Mouse (Mus musculus) cerebellum, postnatal 10 days (tissue): ENCODE measurements around the gene Alcam.

ENCODE experiments used
- DNase-seq, 2 experiments: peaks; one replicate each; pipeline ENCODE4 v3.0.0; 2021; ENCODE audit warnings: mixed read lengths in 2 of 2

Alcam gene

GRCm38 (mm10) chr16:52453971-52454514, at the start of gene Alcam:
Gene Alcam (minus strand): TSS chr16:52454074.
- peak; percentile 66 to 74 for DNase-seq

- no peak for DNase-seq
These were observed 45.0 kb upstream of the Alcam start for GRCm38 (mm10) chr16:52498757-52499335.

- DNase-seq, result no peak
These were observed 36.7 kb upstream of the Alcam start for GRCm38 (mm10) chr16:52490542-52490941.

- no peak for DNase-seq
These were observed 20.4 kb upstream of the Alcam start for GRCm38 (mm10) chr16:52474235-52474634.

- no peak for DNase-seq
These were observed 19.2 kb upstream of the Alcam start for GRCm38 (mm10) chr16:52473089-52473488.

- no peak for DNase-seq
These were observed 18.8 kb upstream of the Alcam start for GRCm38 (mm10) chr16:52472635-52473034.

GRCm38 (mm10) chr16:52472059-52472458, 18.2 kb upstream of the Alcam start:
- no peak for DNase-seq

- DNase-seq, result no peak
These were observed 17.0 kb upstream of the Alcam start for GRCm38 (mm10) chr16:52470881-52471280.

GRCm38 (mm10) chr16:52470226-52470625, 16.4 kb upstream of the Alcam start:
- no peak for DNase-seq

- no peak for DNase-seq
These were observed 14.6 kb upstream of the Alcam start for GRCm38 (mm10) chr16:52468426-52468825.

GRCm38 (mm10) chr16:52466770-52467169, 12.9 kb upstream of the Alcam start:
- no peak for DNase-seq

GRCm38 (mm10) chr16:52464597-52464996, 10.7 kb upstream of the Alcam start:
- DNase-seq, result no peak

GRCm38 (mm10) chr16:52452862-52453715, 785 bp downstream of the Alcam start:
- peak; percentile 99 for DNase-seq

GRCm38 (mm10) chr16:52452477-52452831, 1.4 kb downstream of the Alcam start:
- peak in 1 of 2 experiments; percentile 52 for DNase-seq

GRCm38 (mm10) chr16:52451786-52452476, 1.9 kb downstream of the Alcam start:
- DNase-seq, result no peak

- peak; percentile 68 to 79 for DNase-seq
These were observed 2.6 kb downstream of the Alcam start for GRCm38 (mm10) chr16:52451101-52451785.

GRCm38 (mm10) chr16:52450245-52451100, 3.4 kb downstream of the Alcam start:
- peak; percentile 77 to 83 for DNase-seq

GRCm38 (mm10) chr16:52449889-52450244, 4.0 kb downstream of the Alcam start:
- DNase-seq, result no peak

- DNase-seq, result no peak
These were observed 7.9 kb downstream of the Alcam start for GRCm38 (mm10) chr16:52445984-52446383.

GRCm38 (mm10) chr16:52443635-52444505, 10.0 kb downstream of the Alcam start:
- DNase-seq, result no peak

GRCm38 (mm10) chr16:52443055-52443454, 10.8 kb downstream of the Alcam start:
- no peak for DNase-seq
